In genomic region chr9:92613206-92613605, GRCm38 (mm10) we compare ENCODE assay signal across 19 mouse cellular contexts.
DNase-seq lines count a peak whose midpoint lies in the region; ATAC-seq and TF ChIP-seq lines count a peak whose summit lies in the region.
"Had no signal": no experiment of that assay in that cellular context is flagged by ENCODE, and none has a peak within 500 bp of the region (broad histone marks: within the 10 kb centered on the region; RNA-seq: fewer than 3 reads in every experiment).

No protein-coding gene starts in this region.

- H3K9me3 ChIP-seq in lung, embryonic 14.5 days (ENCODE audit: low read depth, low read length) = no peaks in the 10 kb centered on the region
- H3K9me3 ChIP-seq: embryonic facial prominence, embryonic 15.5 days; forebrain, embryonic 13.5 days; heart, embryonic 10.5 days; limb, embryonic 10.5 days; liver, embryonic 13.5 days; midbrain, embryonic 15.5 days had no signal

- H3K36me3 ChIP-seq in lung, embryonic 14.5 days (ENCODE audit: insufficient read depth) = 0 out of 2 replicates have a peak, but pooled peaks cover 5% of the 10 kb centered on the region
- H3K36me3 ChIP-seq: embryonic facial prominence, embryonic 15.5 days; heart, embryonic 10.5 days; limb, embryonic 10.5 days; liver, embryonic 13.5 days; midbrain, embryonic 15.5 days had no signal

- no peak overlapping the region for H3K4me2 ChIP-seq in lung, embryonic 14.5 days
- H3K4me2 ChIP-seq: embryonic facial prominence, embryonic 15.5 days; forebrain, embryonic 13.5 days; liver, embryonic 13.5 days; midbrain, embryonic 15.5 days had no signal

- peak; percentile 68 for DNase-seq in adrenal gland, adult 2 months
- DNase-seq in adrenal gland, adult 18-20 months (ENCODE audit: low spot score in 2 of 2) = no peak
- DNase-seq in lung, embryonic 14.5 days = peak; percentile 61
- no peak for DNase-seq in lung, adult 2 months
- peak; percentile 43 for DNase-seq in adrenal gland, postnatal 10 days
- peak; percentile 18 for DNase-seq in lung, postnatal 14 days
- no peak for DNase-seq in left cerebral cortex, postnatal 36 days (ENCODE audit: low spot score in 2 of 2)
- no peak for DNase-seq in liver
- DNase-seq: kidney, adult 2 months; kidney, postnatal 36 days; layer of hippocampus, postnatal 36 days; liver, embryonic 13.5 days; thymus, postnatal 36 days had no signal

- H3K9ac ChIP-seq in lung, embryonic 14.5 days = no peak overlapping the region
- H3K9ac ChIP-seq: embryonic facial prominence, embryonic 15.5 days; forebrain, embryonic 13.5 days; liver, embryonic 13.5 days; midbrain, embryonic 15.5 days had no signal

- no peaks in the 10 kb centered on the region for H3K27me3 ChIP-seq in lung, embryonic 14.5 days (ENCODE audit: insufficient read depth, low read length)
- H3K27me3 ChIP-seq: CH12.LX; embryonic facial prominence, embryonic 15.5 days; forebrain, embryonic 13.5 days; liver, embryonic 13.5 days; midbrain, embryonic 15.5 days had no signal

- 39% methylated on average over 8 of the region's 8 CpGs for WGBS in lung, embryonic 14.5 days
- 51% methylated on average over 8 of the region's 8 CpGs for WGBS in lung, adult 2 months

- no peak for TF ChIP-seq POLR2A in lung, adult 2 months (IDR thresholded peaks at IDR 0.05; ENCODE audit: borderline replicate concordance, extremely low read depth, low read depth, low read length)

- no peaks in the 10 kb centered on the region for H3K4me1 ChIP-seq in lung, embryonic 14.5 days (ENCODE audit: insufficient read depth)
- no peaks in the 10 kb centered on the region; the same call in 1 of the 2 replicates for H3K4me1 ChIP-seq in lung, adult 2 months (ENCODE audit: control insufficient read depth, insufficient read depth, low read length)
- H3K4me1 ChIP-seq: embryonic facial prominence, embryonic 15.5 days; forebrain, embryonic 13.5 days; heart, embryonic 10.5 days; limb, embryonic 10.5 days; liver, embryonic 13.5 days; midbrain, embryonic 15.5 days had no signal

- intact Hi-C loops in left cerebral cortex, postnatal 36 days (cut with DNase I) = loop anchor here (5.0 kb wide), 2 partner anchors 396 to 466 kb away; no protein-coding TSS in a partner anchor

- TF ChIP-seq CTCF in lung, embryonic 14.5 days (IDR thresholded peaks at IDR 0.05; ENCODE audit: low read depth) = no peak
- no peak for TF ChIP-seq CTCF in lung, adult 2 months (IDR thresholded peaks at IDR 0.05; ENCODE audit: insufficient read depth, low read length)

- no peak for ATAC-seq in lung, embryonic 14.5 days (ENCODE audit: insufficient read depth)
- ATAC-seq: midbrain, embryonic 15.5 days had no signal

- H3K4me3 ChIP-seq in lung, embryonic 14.5 days (ENCODE audit: low read depth, low read length) = no peak overlapping the region
- H3K4me3 ChIP-seq in lung, adult 2 months (replicated peaks; ENCODE audit: extremely low read depth, low read depth, low read length) = no peak overlapping the region
- H3K4me3 ChIP-seq: embryonic facial prominence, embryonic 15.5 days; forebrain, embryonic 13.5 days; heart, embryonic 10.5 days; limb, embryonic 10.5 days; liver, embryonic 13.5 days; midbrain, embryonic 15.5 days had no signal

- H3K27ac ChIP-seq in lung, embryonic 14.5 days (ENCODE audit: low read depth) = no peak overlapping the region
- H3K27ac ChIP-seq: embryonic facial prominence, embryonic 15.5 days; forebrain, embryonic 13.5 days; heart, embryonic 10.5 days; limb, embryonic 10.5 days; liver, embryonic 13.5 days; midbrain, embryonic 15.5 days had no signal

Comparison
In these comparisons a context has a peak if more than half of its experiments do, and no peak if none do; other contexts are left out.
1. DNase-seq: peak in adrenal gland, adult 2 months (single experiment), lung, embryonic 14.5 days (single experiment), adrenal gland, postnatal 10 days (single experiment) and lung, postnatal 14 days (single experiment); none in adrenal gland, adult 18-20 months (0 of 2), lung, adult 2 months (single experiment), left cerebral cortex, postnatal 36 days (0 of 2) and liver (single experiment).